Mouse (Mus musculus) G1E (cell line): ENCODE measurements around the gene Renbp. TPM values are rescaled to one million over a fixed set of nuclear protein-coding genes. Genes with fewer than 3 reads are reported as not detected.

Source experiments
- ATAC-seq: 2 replicates; pipeline ENCODE4 v1.8.0; 2016; ENCODE audit warnings: mild to moderate bottlenecking; ENCODE audit not compliant: insufficient number of reproducible peaks, poor library complexity, low FRiP score, severe bottlenecking; ENCODE audit errors: extremely low read depth
- DNase-seq: peaks from one replicate; pipeline ENCODE4 v3.0.0; 2012; ENCODE audit warnings: low spot score
- H3K27me3 ChIP-seq: 2 replicates; pipeline ENCODE4 v1.6.1; 2012; ENCODE audit warnings: mild to moderate bottlenecking, low read length, inconsistent platforms; ENCODE audit not compliant: insufficient read depth
- H3K36me3 ChIP-seq: replicated peaks from 2 replicates; pipeline ENCODE3; 2012; ENCODE audit warnings: mild to moderate bottlenecking, inconsistent platforms
- H3K4me1 ChIP-seq: 2 replicates; pipeline ENCODE4 v1.6.1; 2012; ENCODE audit warnings: low read depth, low read length, inconsistent platforms, mixed read lengths; ENCODE audit not compliant: insufficient read depth
- H3K4me3 ChIP-seq: 2 replicates; pipeline ENCODE4 v1.5.1; 2012; ENCODE audit warnings: low read depth, mild to moderate bottlenecking, inconsistent platforms, low read length, moderate library complexity, mixed read lengths
- H3K9me3 ChIP-seq: replicated peaks from 2 replicates; pipeline ENCODE4 v1.6.1; 2012; ENCODE audit warnings: inconsistent platforms
- CTCF ChIP-seq: IDR thresholded peaks from 2 replicates; pipeline ENCODE4 v1.5.1; 2012; ENCODE audit warnings: low read depth, low read length, inconsistent platforms, mixed read lengths
- GATA1 ChIP-seq: IDR thresholded peaks from 2 replicates; pipeline ENCODE4 v1.6.1; 2012; ENCODE audit warnings: borderline replicate concordance, low read length, inconsistent platforms, mixed read lengths
- GATA2 ChIP-seq: IDR thresholded peaks from 2 replicates; pipeline ENCODE4 v1.6.1; 2012; ENCODE audit warnings: low read depth, low read length, inconsistent platforms, borderline replicate concordance
- POLR2AphosphoS5 ChIP-seq: IDR thresholded peaks from 2 replicates; pipeline ENCODE4 v1.6.1; 2012; ENCODE audit warnings: low read depth, low read length, inconsistent platforms; ENCODE audit not compliant: insufficient replicate concordance
- TAL1 ChIP-seq: conservative IDR thresholded peaks from 2 replicates; pipeline ENCODE4 v1.6.1; 2012; ENCODE audit warnings: low read depth, low read length, inconsistent platforms, mixed read lengths
- polyA plus RNA-seq: library from polyadenylated mRNA; stranded (reverse); fragments of >175 nt; gene quantifications from 2 replicates; pipeline ENCODE4 v1.2.3, GENCODE M21; 2012
- total RNA-seq, 2 experiments: library from RNA; stranded (forward) in 1 of 2; stranded (reverse) in 1 of 2; fragments of 200-1000 nt in 1 of 2; fragments of >200 nt in 1 of 2; fragmentation: Nextera tagmentation in 1 of 2; gene quantifications; 2 replicates each; pipeline ENCODE4 v1.2.3; 2014 to 2017

Gene Renbp
- total and polyA plus RNA-seq, 3 experiments: 42.7 to 196 (median 139) TPM

- no peak for ATAC-seq
Observed at GRCm38 (mm10) chrX:73911588-73911987, 19.1 kb downstream of the Renbp start.

DNA sequence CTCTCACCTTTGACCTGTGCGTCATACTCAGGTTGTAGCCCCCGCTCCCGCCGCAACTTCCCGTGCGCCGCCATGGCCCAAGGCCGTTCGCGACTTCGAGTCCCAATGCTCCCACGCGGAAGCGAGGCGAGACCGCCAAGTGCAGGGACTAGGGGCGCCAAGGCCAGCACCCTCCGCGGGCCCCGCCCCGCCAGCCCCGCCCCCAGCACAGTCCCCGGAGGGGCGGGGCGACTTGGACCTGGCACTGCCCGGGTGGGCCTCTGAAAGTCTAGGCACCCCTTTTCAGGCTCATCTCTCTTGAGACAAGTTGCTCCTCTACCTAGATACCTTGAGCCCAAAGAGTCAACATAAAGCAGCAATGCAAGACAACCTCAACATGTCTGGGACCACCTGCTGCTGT lies 19.5 kb downstream of the Renbp start:
- Histone ChIP-seq H3K9me3 (no peaks in the 10 kb centered on the region), H3K27me3 (no peaks in the 10 kb centered on the region), H3K4me3 (no peak overlapping the region; the same call in 1 of the 2 replicates), H3K36me3 (peaks cover 23% of the 10 kb centered on the region), H3K4me1 (peaks cover 35% of the 10 kb centered on the region)
- DNase-seq: no peak
- no peak for ATAC-seq
- TF ChIP-seq POLR2AphosphoS5 (no peak), TAL1 (no peak), CTCF (no peak), GATA1 (no peak), GATA2 (no peak)

More at GRCm38 (mm10) chrX:73911588-73911987, 19.1 kb downstream of the Renbp start:
- TF ChIP-seq TAL1 (no peak), CTCF (no peak), GATA1 (no peak), POLR2AphosphoS5 (no peak), GATA2 (no peak)
- Histone ChIP-seq H3K36me3 (peaks cover 22% of the 10 kb centered on the region), H3K27me3 (no peaks in the 10 kb centered on the region), H3K4me3 (no peak overlapping the region; the same call in 1 of the 2 replicates), H3K9me3 (no peaks in the 10 kb centered on the region), H3K4me1 (peaks cover 35% of the 10 kb centered on the region)
- DNase-seq: peak; percentile 47

GRCm38 (mm10) chrX:73910451-73910850 lies 20.2 kb downstream of the Renbp start:
- Histone ChIP-seq H3K4me3 (no peak overlapping the region), H3K27me3 (no peaks in the 10 kb centered on the region), H3K4me1 (peaks cover 30% of the 10 kb centered on the region), H3K9me3 (no peaks in the 10 kb centered on the region), H3K36me3 (peaks cover 25% of the 10 kb centered on the region)
- ATAC-seq (no peak), DNase-seq (no peak)
- TF ChIP-seq TAL1: no peak
- no peak for TF ChIP-seq POLR2AphosphoS5
- no peak for TF ChIP-seq GATA2
- no peak for TF ChIP-seq CTCF
- no peak for TF ChIP-seq GATA1

- DNase-seq (no peak), ATAC-seq (no peak)
- H3K4me3 ChIP-seq: no peak overlapping the region
- H3K9me3 ChIP-seq: no peaks in the 10 kb centered on the region
- H3K36me3 ChIP-seq: peaks cover 29% of the 10 kb centered on the region
- peak; percentile 19; the same call in 1 of the 2 replicates for TF ChIP-seq TAL1
- no peak for TF ChIP-seq CTCF
- no peak for TF ChIP-seq GATA2
- TF ChIP-seq POLR2AphosphoS5: no peak
- TF ChIP-seq GATA1: no peak
- H3K4me1 ChIP-seq: peaks cover 29% of the 10 kb centered on the region
- no peaks in the 10 kb centered on the region for H3K27me3 ChIP-seq
Observed at GRCm38 (mm10) chrX:73910049-73910448, 20.6 kb downstream of the Renbp start.

DNA sequence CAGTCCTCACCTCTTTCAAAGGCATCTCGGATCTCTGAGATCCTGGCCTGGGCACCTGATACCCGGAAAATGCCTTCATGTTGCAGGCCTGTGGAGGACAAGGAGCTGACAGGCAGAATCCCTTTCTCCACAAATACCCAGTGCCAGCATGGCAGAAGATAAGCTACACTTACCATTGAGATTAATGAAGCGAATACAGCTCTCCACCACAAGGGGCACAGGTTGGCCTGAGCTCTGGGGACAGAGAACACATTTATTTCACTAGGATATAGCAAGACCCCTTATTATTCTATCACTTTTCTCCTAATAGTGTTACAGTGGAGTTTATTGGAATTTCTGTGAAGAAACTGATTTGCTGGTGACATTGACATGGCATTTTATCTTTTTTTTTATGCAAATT lies 32.7 kb downstream of the Renbp start:
- Histone ChIP-seq H3K9me3 (no peaks in the 10 kb centered on the region), H3K27me3 (no peaks in the 10 kb centered on the region), H3K4me3 (no peak overlapping the region), H3K4me1 (no peaks in the 10 kb centered on the region), H3K36me3 (no peaks in the 10 kb centered on the region)
- DNase-seq (no peak), ATAC-seq (no peak)
- TF ChIP-seq POLR2AphosphoS5 (no peak), GATA2 (no peak), CTCF (no peak), GATA1 (no peak), TAL1 (no peak)

GRCm38 (mm10) chrX:73895719-73896118 lies 34.9 kb downstream of the Renbp start, which contains the start of gene L1cam:
TSS of gene L1cam (minus strand) at chrX:73896105.
- ATAC-seq (no peak), DNase-seq (no peak)

DNA sequence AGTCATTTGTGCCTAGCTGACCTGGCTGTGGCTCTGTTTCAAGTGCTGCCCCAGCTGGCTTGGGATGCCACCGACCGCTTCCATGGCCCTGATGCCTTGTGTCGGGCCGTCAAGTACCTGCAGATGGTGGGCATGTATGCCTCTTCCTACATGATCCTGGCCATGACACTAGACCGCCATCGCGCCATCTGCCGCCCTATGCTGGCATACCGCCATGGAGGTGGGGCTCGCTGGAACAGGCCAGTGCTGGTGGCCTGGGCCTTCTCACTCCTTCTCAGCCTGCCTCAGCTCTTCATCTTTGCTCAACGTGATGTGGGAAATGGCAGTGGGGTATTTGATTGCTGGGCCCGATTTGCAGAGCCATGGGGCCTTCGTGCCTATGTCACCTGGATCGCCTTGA lies 37.8 kb downstream of the Renbp start:
- no peaks in the 10 kb centered on the region for H3K4me1 ChIP-seq
- H3K4me3 ChIP-seq: no peak overlapping the region
- no peak for TF ChIP-seq GATA2
- TF ChIP-seq TAL1: no peak
- no peak for TF ChIP-seq POLR2AphosphoS5
- TF ChIP-seq CTCF: no peak
- TF ChIP-seq GATA1: no peak
- DNase-seq (no peak), ATAC-seq (no peak)
- no peaks in the 10 kb centered on the region for H3K36me3 ChIP-seq
- H3K27me3 ChIP-seq: peaks cover 6% of the 10 kb centered on the region; the same call in 1 of the 2 replicates
- no peaks in the 10 kb centered on the region for H3K9me3 ChIP-seq

More at GRCm38 (mm10) chrX:73895719-73896118, 34.9 kb downstream of the Renbp start, which contains the start of gene L1cam:
- no peaks in the 10 kb centered on the region for H3K36me3 ChIP-seq
- TF ChIP-seq GATA1: no peak
- TF ChIP-seq GATA2: no peak
- TF ChIP-seq CTCF: no peak
- no peak for TF ChIP-seq TAL1
- no peak for TF ChIP-seq POLR2AphosphoS5
- no peak within 1 kb of the TSS for H3K4me3 ChIP-seq
- peaks cover 6% of the 10 kb centered on the region; the same call in 1 of the 2 replicates for H3K27me3 ChIP-seq
- no peaks in the 10 kb centered on the region for H3K9me3 ChIP-seq
- H3K4me1 ChIP-seq: no peaks in the 10 kb centered on the region
